Mouse (Mus musculus) lung, adult 10 weeks (tissue): ENCODE data around the gene Speer4f2. TPM values are rescaled to one million over a fixed set of nuclear protein-coding genes. Genes with fewer than 3 reads are reported as not detected.

Source experiments
- polyA plus RNA-seq: library from polyadenylated mRNA; stranded (reverse); fragments of 350-450 nt; fragmentation: Illumina TruSeq; extraction: RNeasy Lipid Tissue Mini Kit (QIAGEN cat#74804); gene quantifications from one replicate; pipeline ENCODE4 v1.2.3, GENCODE M21; 2014; ENCODE audit warnings: low read depth, low replicate concordance; ENCODE audit not compliant: insufficient read depth

The Speer4f2 gene
- not detected for polyA plus RNA-seq

DNA sequence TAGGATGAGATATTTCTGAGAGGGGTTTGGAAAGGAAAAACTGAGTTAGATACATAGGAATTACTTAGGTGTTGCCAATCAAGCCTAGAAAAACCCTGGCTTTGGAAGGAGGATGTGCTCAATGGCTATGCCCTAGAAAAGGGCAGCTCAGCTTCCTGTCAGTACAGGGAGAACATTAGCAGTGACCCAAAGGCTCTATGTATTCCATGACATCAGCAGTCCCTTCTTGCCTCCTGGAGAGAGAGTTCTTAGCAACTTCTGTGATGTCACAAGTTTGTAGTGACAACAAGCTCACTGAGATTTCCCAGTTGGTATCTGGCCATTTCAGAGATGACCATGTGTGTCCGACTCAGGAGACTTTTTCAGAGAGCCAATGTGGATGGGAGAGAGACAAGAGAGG is at the start of gene Speer4f2:
Speer4f2 (plus strand) TSS at position 301 of the 400 bp plus-strand sequence.

Other genes starting within 250 kb of the Speer4f2 start
- 0.95 TPM for gene Speer4f1, start 102.9 kb downstream of the Speer4f2 start, polyA plus RNA-seq
- gene Sema3c, start 201.1 kb downstream of the Speer4f2 start, polyA plus RNA-seq: 81.4 TPM